Comparison of ENCODE assay signal across 9 mouse cellular contexts in the genomic region with DNA sequence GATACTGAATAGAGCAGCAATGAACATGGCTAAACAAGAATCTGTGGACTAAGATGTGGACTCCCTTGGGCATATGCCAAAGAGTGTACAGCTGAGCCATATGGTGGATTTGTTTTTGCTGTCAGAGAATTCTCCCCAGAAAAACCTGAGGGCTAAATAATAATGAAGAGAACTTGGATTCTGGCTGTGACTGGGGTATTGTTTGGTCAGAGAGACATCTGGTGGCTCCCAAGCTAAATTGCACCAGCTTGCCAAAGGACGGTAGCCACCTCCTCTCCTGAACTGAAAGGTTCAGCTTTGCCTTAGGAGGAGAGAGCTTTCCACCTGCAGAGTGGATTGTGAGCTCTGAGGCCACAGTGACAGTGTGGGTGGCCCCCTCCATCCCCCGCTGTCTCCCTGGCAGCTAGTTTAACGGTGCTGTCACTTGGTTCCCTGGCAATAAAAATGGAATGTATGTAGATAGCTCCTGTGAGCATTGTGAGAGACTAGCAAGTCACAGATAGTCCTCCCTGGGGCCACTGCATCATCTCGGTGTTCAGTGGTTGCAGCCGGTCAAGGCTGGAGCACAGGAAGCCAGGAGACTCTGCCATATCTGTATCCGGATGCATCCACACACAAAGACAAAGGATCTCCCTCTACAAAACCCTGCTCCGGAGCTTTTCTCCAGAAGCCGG. TPM values are rescaled to one million over a fixed set of nuclear protein-coding genes. Genes with fewer than 3 reads are reported as not detected.
DNase-seq lines count a peak whose midpoint lies in the region; ATAC-seq and TF ChIP-seq lines count a peak whose summit lies in the region.
"Had no signal": no experiment of that assay in that cellular context is flagged by ENCODE, and none has a peak within 500 bp of the region (broad histone marks: within the 10 kb centered on the region; RNA-seq: fewer than 3 reads in every experiment).

No protein-coding gene starts in this region.

- no peaks in the 10 kb centered on the region for H3K36me3 ChIP-seq in forebrain, embryonic 15.5 days
- H3K36me3 ChIP-seq in forebrain, embryonic 11.5 days (ENCODE audit: control insufficient read depth, insufficient read depth, low read length): no peaks in the 10 kb centered on the region
- H3K36me3 ChIP-seq in E14TG2a.4 (ENCODE audit: insufficient read depth, low read length): no peaks in the 10 kb centered on the region
- H3K36me3 ChIP-seq: lung, embryonic 15.5 days had no signal

- no peak overlapping the region for H3K9ac ChIP-seq in forebrain, embryonic 15.5 days (replicated peaks)
- no peak overlapping the region for H3K9ac ChIP-seq in forebrain, embryonic 11.5 days (ENCODE audit: low read length)
- H3K9ac ChIP-seq: lung, embryonic 15.5 days had no signal

- no peaks in the 10 kb centered on the region for H3K27me3 ChIP-seq in forebrain, embryonic 15.5 days
- H3K27me3 ChIP-seq in forebrain, embryonic 11.5 days (ENCODE audit: control insufficient read depth, insufficient read depth, low read length): no peaks in the 10 kb centered on the region
- no peaks in the 10 kb centered on the region for H3K27me3 ChIP-seq in E14TG2a.4 (ENCODE audit: insufficient read depth, low read length)
- H3K27me3 ChIP-seq: lung, embryonic 15.5 days had no signal

- ATAC-seq in forebrain, embryonic 15.5 days (replicated peaks): peak; percentile 78
- no peak for ATAC-seq in forebrain, embryonic 11.5 days (replicated peaks; ENCODE audit: low FRiP score)

- no peak overlapping the region for H3K4me2 ChIP-seq in forebrain, embryonic 15.5 days (replicated peaks)
- no peak overlapping the region for H3K4me2 ChIP-seq in forebrain, embryonic 11.5 days (ENCODE audit: low read depth, low read length, severe bottlenecking)
- H3K4me2 ChIP-seq: lung, embryonic 15.5 days had no signal

- no peak overlapping the region for H3K4me3 ChIP-seq in forebrain, embryonic 15.5 days
- no peak overlapping the region for H3K4me3 ChIP-seq in forebrain, embryonic 11.5 days (ENCODE audit: low read depth, low read length)
- no peak overlapping the region for H3K4me3 ChIP-seq in E14TG2a.4 (replicated peaks; ENCODE audit: low read length)
- H3K4me3 ChIP-seq: lung, embryonic 15.5 days had no signal

- peak; percentile 59 for TF ChIP-seq CTCF in E14TG2a.4 (conservative IDR thresholded peaks at IDR 0.05; ENCODE audit: low read length)

- no peaks in the 10 kb centered on the region for H3K4me1 ChIP-seq in forebrain, embryonic 15.5 days
- H3K4me1 ChIP-seq in forebrain, embryonic 11.5 days (replicated peaks; ENCODE audit: control insufficient read depth, insufficient read depth, low read length): 0 out of 2 replicates have a peak, but pooled peaks cover 2% of the 10 kb centered on the region
- no peaks in the 10 kb centered on the region for H3K4me1 ChIP-seq in E14TG2a.4 (replicated peaks; ENCODE audit: low read depth, low read length)
- H3K4me1 ChIP-seq: lung, embryonic 15.5 days had no signal

- H3K9me3 ChIP-seq in forebrain, embryonic 15.5 days: no peaks in the 10 kb centered on the region
- H3K9me3 ChIP-seq in forebrain, embryonic 11.5 days (ENCODE audit: control insufficient read depth, low read length): no peaks in the 10 kb centered on the region
- H3K9me3 ChIP-seq in E14TG2a.4 (ENCODE audit: low read length): no peaks in the 10 kb centered on the region
- H3K9me3 ChIP-seq: lung, embryonic 15.5 days had no signal

- DNase-seq in forebrain, embryonic 11.5 days (ENCODE audit: low spot score): no peak
- peak; percentile 20 to 43 for DNase-seq in cerebellum, postnatal 25 days
- DNase-seq in layer of hippocampus, postnatal 10 days (ENCODE audit: low spot score in 2 of 2): peak; percentile 19 to 39
- peak; percentile 24 to 28 for DNase-seq in right cerebral cortex, postnatal 36 days (ENCODE audit: low spot score in 2 of 2)
- DNase-seq in c-Kit-positive CD71-positive TER-119-positive erythroid progenitor cells, embryonic 14.5 days (ENCODE audit: low spot score): no peak
- no peak for DNase-seq in spleen, postnatal 36 days (ENCODE audit: low spot score in 2 of 2)

- H3K27ac ChIP-seq in forebrain, embryonic 15.5 days (replicated peaks): no peak overlapping the region
- H3K27ac ChIP-seq in forebrain, embryonic 11.5 days (ENCODE audit: low read depth, low read length): no peak overlapping the region
- H3K27ac ChIP-seq: lung, embryonic 15.5 days had no signal

- WGBS in forebrain, embryonic 15.5 days: 62% methylated on average over 8 of the region's 8 CpGs
- 67% methylated on average over 8 of the region's 8 CpGs for WGBS in forebrain, embryonic 11.5 days

RNA-seq across cellular contexts. Expression of a gene that starts 12.2 kb away (rescaled TPM):
- polyA plus RNA-seq in forebrain, embryonic 15.5 days (2015; fragmentation: Nextera tagmentation; extraction: Ambion mirVana): not detected in 2 replicates
- polyA plus RNA-seq in forebrain, embryonic 11.5 days (2014; fragmentation: Nextera tagmentation; extraction: Ambion mirVana): not detected in 2 replicates
- not detected for total RNA-seq in layer of hippocampus, postnatal 10 days (2021)
- polyA plus RNA-seq: lung, embryonic 15.5 days had no signal

RNA-seq across cellular contexts. Expression of a gene that starts 23.3 kb away (rescaled TPM):
- not detected in 2 replicates for polyA plus RNA-seq in forebrain, embryonic 15.5 days (2015; fragmentation: Nextera tagmentation; extraction: Ambion mirVana)
- not detected in 2 replicates for polyA plus RNA-seq in forebrain, embryonic 11.5 days (2014; fragmentation: Nextera tagmentation; extraction: Ambion mirVana)
- total RNA-seq in layer of hippocampus, postnatal 10 days (2021): not detected
- polyA plus RNA-seq: lung, embryonic 15.5 days had no signal

RNA-seq across cellular contexts. Expression of a gene that starts 35.2 kb away (rescaled TPM):
- not detected in 2 replicates for polyA plus RNA-seq in forebrain, embryonic 15.5 days (2015; fragmentation: Nextera tagmentation; extraction: Ambion mirVana)
- not detected in 2 replicates for polyA plus RNA-seq in forebrain, embryonic 11.5 days (2014; fragmentation: Nextera tagmentation; extraction: Ambion mirVana)
- total RNA-seq in layer of hippocampus, postnatal 10 days (2021): not detected
- polyA plus RNA-seq: lung, embryonic 15.5 days had no signal

RNA-seq across cellular contexts. Expression of a gene that starts 43.6 kb away (rescaled TPM):
- polyA plus RNA-seq in forebrain, embryonic 15.5 days (2015; fragmentation: Nextera tagmentation; extraction: Ambion mirVana): not detected in 2 replicates
- not detected in 2 replicates for polyA plus RNA-seq in forebrain, embryonic 11.5 days (2014; fragmentation: Nextera tagmentation; extraction: Ambion mirVana)
- not detected for total RNA-seq in layer of hippocampus, postnatal 10 days (2021)
- polyA plus RNA-seq: lung, embryonic 15.5 days had no signal

RNA-seq across cellular contexts. Expression of a gene that starts 49.3 kb away (rescaled TPM):
- polyA plus RNA-seq in forebrain, embryonic 15.5 days (2015; fragmentation: Nextera tagmentation; extraction: Ambion mirVana): not detected in 2 replicates
- polyA plus RNA-seq in forebrain, embryonic 11.5 days (2014; fragmentation: Nextera tagmentation; extraction: Ambion mirVana): not detected in 2 replicates
- total RNA-seq in layer of hippocampus, postnatal 10 days (2021): not detected
- polyA plus RNA-seq: lung, embryonic 15.5 days had no signal

Comparison
In these comparisons a context has a peak if more than half of its experiments do, and no peak if none do; other contexts are left out.
1. DNase-seq: peak in cerebellum, postnatal 25 days (2 of 2), layer of hippocampus, postnatal 10 days (2 of 2) and right cerebral cortex, postnatal 36 days (2 of 2); none in forebrain, embryonic 11.5 days (single experiment), c-Kit-positive CD71-positive TER-119-positive erythroid progenitor cells, embryonic 14.5 days (single experiment) and spleen, postnatal 36 days (0 of 2).